Mouse (Mus musculus): ENCODE data around the gene Gria1. TPM values are rescaled to one million over a fixed set of nuclear protein-coding genes. Genes with fewer than 3 reads are reported as not detected.

Gene Gria1
- total RNA-seq, 2 experiments from 2014 or later, result 0.09 to 0.35 TPM

GRCm38 (mm10) chr11:57244543-57244942 lies 233.4 kb downstream of the Gria1 start:
- DNase-seq, result no peak
- intact Hi-C loops (cut with DNase I; ENCODE audit: low total_unique reads), result no loop called here

- DNase-seq, result no peak
- intact Hi-C loops (cut with DNase I; ENCODE audit: low total_unique reads), result no loop called here
Observed at GRCm38 (mm10) chr11:57248870-57249269, 237.7 kb downstream of the Gria1 start.

GRCm38 (mm10) chr11:57250129-57250528 lies 238.9 kb downstream of the Gria1 start:
- intact Hi-C loops (cut with DNase I; ENCODE audit: low total_unique reads), result no loop called here

GRCm38 (mm10) chr11:57271687-57272086 lies 260.5 kb downstream of the Gria1 start:
- DNase-seq, result no peak
- intact Hi-C loops (cut with DNase I; ENCODE audit: low total_unique reads), result no loop called here

More at GRCm38 (mm10) chr11:57250129-57250528, 238.9 kb downstream of the Gria1 start:
- no peak for DNase-seq

GRCm38 (mm10) chr11:57274687-57275086 lies 263.5 kb downstream of the Gria1 start:
- no peak for DNase-seq
- intact Hi-C loops (cut with DNase I; ENCODE audit: low total_unique reads), result no loop called here

- intact Hi-C loops (cut with DNase I; ENCODE audit: low total_unique reads), result no loop called here
- no peak for DNase-seq
Observed at GRCm38 (mm10) chr11:57278056-57278455, 266.9 kb downstream of the Gria1 start.

- intact Hi-C loops (cut with DNase I; ENCODE audit: low total_unique reads), result no loop called here
- no peak for DNase-seq
Observed at GRCm38 (mm10) chr11:57286119-57286518, 274.9 kb downstream of the Gria1 start.

GRCm38 (mm10) chr11:57297376-57297775 lies 286.2 kb downstream of the Gria1 start:
- DNase-seq, result no peak
- intact Hi-C loops (cut with DNase I; ENCODE audit: low total_unique reads), result no loop called here

- DNase-seq, result no peak
Observed at GRCm38 (mm10) chr11:57298263-57298662, 287.1 kb downstream of the Gria1 start.

GRCm38 (mm10) chr11:57298665-57299064 lies 287.5 kb downstream of the Gria1 start:
- intact Hi-C loops (cut with DNase I; ENCODE audit: low total_unique reads), result no loop called here
- DNase-seq, result no peak

More at GRCm38 (mm10) chr11:57298263-57298662, 287.1 kb downstream of the Gria1 start:
- intact Hi-C loops (cut with DNase I; ENCODE audit: low total_unique reads), result no loop called here

- intact Hi-C loops (cut with DNase I; ENCODE audit: low total_unique reads), result no loop called here
- DNase-seq, result no peak
Observed at GRCm38 (mm10) chr11:57303602-57304001, 292.4 kb downstream of the Gria1 start.

- intact Hi-C loops (cut with DNase I; ENCODE audit: low total_unique reads), result no loop called here
- no peak for DNase-seq
Observed at GRCm38 (mm10) chr11:57306116-57306515, 294.9 kb downstream of the Gria1 start.

GRCm38 (mm10) chr11:57306892-57307291 lies 295.7 kb downstream of the Gria1 start:
- no peak for DNase-seq
- intact Hi-C loops (cut with DNase I; ENCODE audit: low total_unique reads), result no loop called here

GRCm38 (mm10) chr11:57317063-57317462 lies 305.9 kb downstream of the Gria1 start:
- intact Hi-C loops (cut with DNase I; ENCODE audit: low total_unique reads), result no loop called here
- DNase-seq, result no peak

- no peak for DNase-seq
- intact Hi-C loops (cut with DNase I; ENCODE audit: low total_unique reads), result no loop called here
Observed at GRCm38 (mm10) chr11:57317478-57317877, 306.3 kb downstream of the Gria1 start.

- intact Hi-C loops (cut with DNase I; ENCODE audit: low total_unique reads), result no loop called here
Observed at GRCm38 (mm10) chr11:57319374-57319773, 308.2 kb downstream of the Gria1 start.

GRCm38 (mm10) chr11:57324099-57324498 lies 312.9 kb downstream of the Gria1 start:
- no peak for DNase-seq
- intact Hi-C loops (cut with DNase I; ENCODE audit: low total_unique reads), result no loop called here

More at GRCm38 (mm10) chr11:57319374-57319773, 308.2 kb downstream of the Gria1 start:
- no peak for DNase-seq
